Mouse (Mus musculus) 3134 (cell line): Measurements from ENCODE around the gene Gm3020.
"Not testable (repeated sequence)": the region's sequence is repeated elsewhere in the genome, so short reads cannot be mapped to it uniquely, and the experiment has no call there.

Experiments
- DNase-seq: peaks from one replicate; pipeline ENCODE4 v3.0.0-alpha.2; 2011; ENCODE audit warnings: low spot score; ENCODE audit not compliant: insufficient read length; ENCODE audit errors: extremely low read depth

Gene Gm3020

GRCm38 (mm10) chr14:3651730-3652129 lies at the start of gene Gm3020:
Gene Gm3020, plus strand, starts transcription at chr14:3652030.
- DNase-seq: not testable (repeated sequence)

GRCm38 (mm10) chr14:3634212-3634611 lies 17.6 kb upstream of the Gm3020 start, which contains the start of gene Gm3012:
Gene Gm3012, plus strand, starts transcription at chr14:3634512.
- DNase-seq: not testable (repeated sequence)

- not testable (repeated sequence) for DNase-seq
Observed at GRCm38 (mm10) chr14:3688483-3688882, 36.7 kb downstream of the Gm3020 start, which contains the start of gene Gm3043. Gene Gm3043, plus strand, starts transcription at chr14:3688783.
